Mouse (Mus musculus) G1E (cell line): ENCODE measurements around the gene Dll3.

ENCODE experiments used
- CTCF ChIP-seq: IDR thresholded peaks from 2 replicates; pipeline ENCODE4 v1.5.1; 2012; ENCODE audit warnings: low read depth, low read length, inconsistent platforms, mixed read lengths
- GATA1 ChIP-seq: IDR thresholded peaks from 2 replicates; pipeline ENCODE4 v1.6.1; 2012; ENCODE audit warnings: borderline replicate concordance, low read length, inconsistent platforms, mixed read lengths
- POLR2AphosphoS5 ChIP-seq: IDR thresholded peaks from 2 replicates; pipeline ENCODE4 v1.6.1; 2012; ENCODE audit warnings: low read depth, low read length, inconsistent platforms; ENCODE audit not compliant: insufficient replicate concordance
- TAL1 ChIP-seq: conservative IDR thresholded peaks from 2 replicates; pipeline ENCODE4 v1.6.1; 2012; ENCODE audit warnings: low read depth, low read length, inconsistent platforms, mixed read lengths

DNA sequence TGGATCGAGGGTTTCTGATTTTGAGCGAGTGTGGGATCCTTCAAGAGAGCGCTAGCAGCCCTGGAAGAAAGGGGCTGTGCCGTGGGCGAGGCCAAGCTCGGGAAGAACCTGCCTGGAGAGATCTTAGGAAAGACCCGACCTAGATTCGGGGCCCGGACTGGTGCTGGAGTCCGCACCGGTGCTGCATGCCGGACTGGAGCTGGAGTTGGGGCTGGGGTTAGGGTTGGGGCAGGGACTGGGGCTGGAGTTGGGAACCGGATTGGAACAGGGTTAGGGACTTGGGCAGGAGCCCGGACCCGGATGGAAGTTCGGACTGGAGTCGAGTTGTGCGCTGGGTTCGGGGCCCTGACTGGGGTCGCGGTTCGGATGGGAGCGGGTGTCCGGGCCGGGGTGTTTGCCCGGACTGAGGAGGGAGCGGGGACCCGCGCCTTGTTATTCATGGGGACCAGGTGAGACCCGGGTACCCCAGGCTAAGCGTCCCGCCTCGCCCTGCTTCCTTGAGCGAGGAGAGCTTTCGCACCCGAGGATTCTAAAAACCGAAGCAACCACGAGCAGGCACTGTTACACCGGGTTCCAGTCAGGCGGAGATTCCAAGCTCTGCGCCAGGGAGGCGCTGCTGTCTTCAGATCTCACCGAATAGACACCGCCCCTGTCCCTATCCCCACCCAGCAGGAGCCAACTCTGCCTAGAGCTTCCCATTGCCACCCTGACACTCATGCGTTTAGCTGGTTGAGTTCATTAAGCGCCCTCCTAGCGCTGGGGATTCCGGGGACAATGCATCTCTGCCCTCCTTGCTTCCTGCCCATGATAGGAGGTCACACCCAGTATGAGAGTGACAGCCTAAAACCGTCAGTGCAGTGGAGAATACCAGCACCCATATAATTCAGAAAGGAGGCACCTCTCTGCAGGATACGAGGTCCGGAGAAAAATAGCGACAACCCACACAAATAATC is 11.1 kb downstream of the Dll3 start, which contains the start of gene Selenov:
- TF ChIP-seq CTCF (no peak), TAL1 (no peak), POLR2AphosphoS5 (no peak), GATA1 (no peak)
